Mouse (Mus musculus) forebrain, embryonic 12.5 days (tissue): ENCODE data around the gene Usp7. TPM values are rescaled to one million over a fixed set of nuclear protein-coding genes. Genes with fewer than 3 reads are reported as not detected.
A peak's percentile ranks its signal among the peaks of the same experiment; 100 is the strongest.
"Not testable (repeated sequence)": the region's sequence is repeated elsewhere in the genome, so short reads cannot be mapped to it uniquely, and the experiment has no call there.

Experiments
- ATAC-seq: fragments of 200-750 bp; cut with Nextera tagmentation; 2 replicates; pipeline ENCODE4 v1.8.0; 2017; ENCODE audit warnings: moderate TSS enrichment; ENCODE audit not compliant: low FRiP score
- H3K27ac ChIP-seq: fragments of 300-500 bp; sonication (generic); 2 replicates; pipeline ENCODE4 v1.5.1; 2016; ENCODE audit warnings: mild to moderate bottlenecking
- H3K27me3 ChIP-seq: fragments of 300-500 bp; sonication (generic); 2 replicates; pipeline ENCODE4 v1.6.1; 2016; ENCODE audit warnings: mild to moderate bottlenecking
- H3K36me3 ChIP-seq: fragments of 300-500 bp; sonication (generic); replicated peaks from 2 replicates; pipeline ENCODE4 v1.6.1; 2016; ENCODE audit warnings: mild to moderate bottlenecking
- H3K4me1 ChIP-seq: fragments of 300-500 bp; sonication (generic); 2 replicates; pipeline ENCODE4 v1.6.1; 2016
- H3K4me2 ChIP-seq: fragments of 300-500 bp; sonication (generic); 2 replicates; pipeline ENCODE4 v1.6.1; 2016; ENCODE audit warnings: mild to moderate bottlenecking, moderate library complexity
- H3K4me3 ChIP-seq: fragments of 300-500 bp; sonication (generic); replicated peaks from 2 replicates; pipeline ENCODE4 v1.5.1; 2016; ENCODE audit warnings: mild to moderate bottlenecking
- H3K9ac ChIP-seq: fragments of 300-500 bp; sonication (generic); 2 replicates; pipeline ENCODE4 v1.6.1; 2016; ENCODE audit warnings: mild to moderate bottlenecking
- H3K9me3 ChIP-seq: fragments of 300-500 bp; sonication (generic); 2 replicates; pipeline ENCODE4 v1.6.1; 2016
- WGBS: fragments of 180-500 bp; shearing (Covaris S2); methylation state at CpG from one replicate; pipeline ENCODE4 v1.1.7; 2016; 5-methylcytosine and 5-hydroxymethylcytosine counted together
- polyA plus RNA-seq: library from polyadenylated mRNA; unstranded; fragments of >200 nt; fragmentation: Nextera tagmentation; extraction: Ambion mirVana; gene quantifications from 2 replicates; pipeline ENCODE4 v1.2.1, GENCODE M21; 2016

The Usp7 gene
- polyA plus RNA-seq, 1 experiment from 2014 or later = 41.8 TPM

GRCm38 (mm10) chr16:8778697-8779096, 13.4 kb downstream of the Usp7 start:
- H3K27me3 ChIP-seq = no peaks in the 10 kb centered on the region
- no peaks in the 10 kb centered on the region for H3K9me3 ChIP-seq
- no peaks in the 10 kb centered on the region for H3K4me1 ChIP-seq
- no peak overlapping the region for H3K9ac ChIP-seq
- no peaks in the 10 kb centered on the region for H3K36me3 ChIP-seq
- H3K4me2 ChIP-seq = no peak overlapping the region
- no peak overlapping the region for H3K27ac ChIP-seq
- H3K4me3 ChIP-seq = no peak overlapping the region
- ATAC-seq = no peak

- Histone ChIP-seq H3K9me3 (no peaks in the 10 kb centered on the region), H3K4me3 (no peak overlapping the region), H3K9ac (no peak overlapping the region), H3K36me3 (no peaks in the 10 kb centered on the region), H3K4me2 (no peak overlapping the region), H3K27ac (no peak overlapping the region), H3K27me3 (no peaks in the 10 kb centered on the region), H3K4me1 (no peaks in the 10 kb centered on the region)
- no peak for ATAC-seq
- 69% methylated on average over 2 of the region's 2 CpGs for WGBS
Measured at GRCm38 (mm10) chr16:8777202-8777601, 14.9 kb downstream of the Usp7 start.

GRCm38 (mm10) chr16:8776634-8777033, 15.5 kb downstream of the Usp7 start:
- H3K9me3 ChIP-seq = no peaks in the 10 kb centered on the region
- ATAC-seq = no peak
- WGBS = 87% methylated on average over 11 of the region's 11 CpGs
- no peaks in the 10 kb centered on the region for H3K36me3 ChIP-seq
- H3K4me3 ChIP-seq = no peak overlapping the region
- H3K9ac ChIP-seq = no peak overlapping the region
- no peaks in the 10 kb centered on the region for H3K4me1 ChIP-seq
- H3K4me2 ChIP-seq = no peak overlapping the region
- H3K27ac ChIP-seq = no peak overlapping the region
- no peaks in the 10 kb centered on the region for H3K27me3 ChIP-seq

- Histone ChIP-seq H3K9ac (no peak overlapping the region), H3K27ac (no peak overlapping the region), H3K4me2 (no peak overlapping the region), H3K4me3 (no peak overlapping the region), H3K27me3 (no peaks in the 10 kb centered on the region), H3K4me1 (no peaks in the 10 kb centered on the region), H3K9me3 (no peaks in the 10 kb centered on the region), H3K36me3 (no peaks in the 10 kb centered on the region)
- 56% methylated on average over 4 of the region's 4 CpGs for WGBS
- no peak for ATAC-seq
Measured at GRCm38 (mm10) chr16:8771086-8771485, 21.0 kb downstream of the Usp7 start.

- not testable (repeated sequence) for ATAC-seq, H3K36me3 ChIP-seq, H3K4me2 ChIP-seq, H3K27me3 ChIP-seq, H3K9ac ChIP-seq, H3K4me1 ChIP-seq, H3K4me3 ChIP-seq, H3K9me3 ChIP-seq, H3K27ac ChIP-seq
- 71% methylated on average over 8 of the region's 8 CpGs for WGBS
Measured at GRCm38 (mm10) chr16:8770342-8770741, 21.8 kb downstream of the Usp7 start.

- WGBS = 64% methylated on average over 4 of the region's 4 CpGs
- Histone ChIP-seq H3K27ac (no peak overlapping the region), H3K9ac (no peak overlapping the region), H3K4me1 (no peaks in the 10 kb centered on the region), H3K27me3 (no peaks in the 10 kb centered on the region; the same call in 1 of the 2 replicates), H3K9me3 (no peaks in the 10 kb centered on the region), H3K4me3 (no peak overlapping the region), H3K36me3 (no peaks in the 10 kb centered on the region), H3K4me2 (no peak overlapping the region)
- no peak for ATAC-seq
Measured at GRCm38 (mm10) chr16:8769466-8769865, 22.6 kb downstream of the Usp7 start.

- H3K4me1 ChIP-seq = no peaks in the 10 kb centered on the region
- no peak overlapping the region for H3K4me2 ChIP-seq
- no peak overlapping the region for H3K27ac ChIP-seq
- H3K9me3 ChIP-seq = no peaks in the 10 kb centered on the region
- H3K27me3 ChIP-seq = no peaks in the 10 kb centered on the region; the same call in 1 of the 2 replicates
- WGBS = 13% methylated on average over 10 of the region's 10 CpGs
- no peaks in the 10 kb centered on the region for H3K36me3 ChIP-seq
- no peak overlapping the region for H3K9ac ChIP-seq
- peak; percentile 75 for ATAC-seq
- H3K4me3 ChIP-seq = no peak overlapping the region
Measured at GRCm38 (mm10) chr16:8769065-8769464, 23.0 kb downstream of the Usp7 start.

- whole genome bisulfite sequencing = 75% methylated on average over 4 of the region's 4 CpGs
- H3K27me3 ChIP-seq = no peaks in the 10 kb centered on the region; the same call in 1 of the 2 replicates
- H3K4me2 ChIP-seq = no peak overlapping the region
- no peak overlapping the region for H3K27ac ChIP-seq
- no peaks in the 10 kb centered on the region for H3K9me3 ChIP-seq
- no peak overlapping the region for H3K9ac ChIP-seq
- H3K4me1 ChIP-seq = no peaks in the 10 kb centered on the region
- ATAC-seq = no peak
- no peak overlapping the region for H3K4me3 ChIP-seq
- H3K36me3 ChIP-seq = no peaks in the 10 kb centered on the region
Measured at GRCm38 (mm10) chr16:8768588-8768987, 23.5 kb downstream of the Usp7 start.

- Histone ChIP-seq H3K4me3 (no peak overlapping the region), H3K36me3 (no peaks in the 10 kb centered on the region), H3K4me2 (no peak overlapping the region), H3K9ac (no peak overlapping the region), H3K27me3 (no peaks in the 10 kb centered on the region; the same call in 1 of the 2 replicates), H3K27ac (no peak overlapping the region), H3K9me3 (no peaks in the 10 kb centered on the region), H3K4me1 (no peaks in the 10 kb centered on the region)
- ATAC-seq = no peak
- WGBS = 89% methylated on average over 4 of the region's 4 CpGs
Measured at GRCm38 (mm10) chr16:8768071-8768470, 24.0 kb downstream of the Usp7 start.

- no peak for ATAC-seq
- no peak overlapping the region for H3K27ac ChIP-seq
- WGBS = 87% methylated on average over 11 of the region's 11 CpGs
Measured at GRCm38 (mm10) chr16:8767133-8768052, 24.7 kb downstream of the Usp7 start.

GRCm38 (mm10) chr16:8766196-8766595, 25.9 kb downstream of the Usp7 start:
- Histone ChIP-seq H3K27me3 (no peaks in the 10 kb centered on the region; the same call in 1 of the 2 replicates), H3K4me3 (no peak overlapping the region), H3K9ac (no peak overlapping the region), H3K27ac (no peak overlapping the region), H3K4me1 (no peaks in the 10 kb centered on the region), H3K4me2 (no peak overlapping the region), H3K36me3 (no peaks in the 10 kb centered on the region), H3K9me3 (no peaks in the 10 kb centered on the region)
- no peak for ATAC-seq
- WGBS = 56% methylated on average over 9 of the region's 9 CpGs

More at GRCm38 (mm10) chr16:8767133-8768052, 24.7 kb downstream of the Usp7 start:
- Histone ChIP-seq H3K4me3 (no peak overlapping the region), H3K4me1 (no peaks in the 10 kb centered on the region), H3K4me2 (no peak overlapping the region), H3K9me3 (no peaks in the 10 kb centered on the region), H3K27me3 (no peaks in the 10 kb centered on the region; the same call in 1 of the 2 replicates), H3K36me3 (no peaks in the 10 kb centered on the region), H3K9ac (no peak overlapping the region)

- no peak for ATAC-seq
- H3K4me2 ChIP-seq = no peak overlapping the region
- no peaks in the 10 kb centered on the region for H3K36me3 ChIP-seq
- WGBS = 66% methylated on average over 11 of the region's 11 CpGs
- no peaks in the 10 kb centered on the region for H3K4me1 ChIP-seq
- H3K9ac ChIP-seq = no peak overlapping the region
- no peaks in the 10 kb centered on the region; the same call in 1 of the 2 replicates for H3K27me3 ChIP-seq
- no peaks in the 10 kb centered on the region for H3K9me3 ChIP-seq
- no peak overlapping the region for H3K27ac ChIP-seq
- H3K4me3 ChIP-seq = no peak overlapping the region
Measured at GRCm38 (mm10) chr16:8764124-8764907, 27.8 kb downstream of the Usp7 start.
